Mouse (Mus musculus) spleen, adult 18-20 months (tissue): ENCODE data around the gene Tmem100.
A peak's percentile ranks its signal among the peaks of the same experiment; 100 is the strongest.

ENCODE experiments used
- DNase-seq, 2 experiments: peaks; one replicate each; pipeline ENCODE4 v3.0.0; 2022; ENCODE audit warnings: mixed read lengths in 2 of 2

The Tmem100 gene

DNA sequence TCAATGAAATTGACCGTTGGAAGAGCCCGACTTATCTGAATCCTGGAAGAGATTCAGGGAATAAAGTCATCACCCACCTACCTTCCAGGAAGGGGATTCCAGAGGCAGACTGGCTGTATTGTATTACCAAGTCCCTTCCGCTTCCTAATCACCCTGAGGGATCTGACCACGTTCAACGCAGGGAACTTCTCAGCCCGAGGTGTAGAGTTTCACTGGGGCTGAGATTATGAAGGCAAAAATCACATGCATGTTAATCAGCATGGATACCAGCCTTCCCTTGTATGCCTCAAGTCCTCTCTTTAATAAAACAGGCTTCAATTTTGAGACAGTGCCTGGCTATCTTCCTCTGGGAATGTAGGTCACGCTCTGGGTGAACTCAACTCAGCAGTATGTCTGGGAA lies 14.9 kb upstream of the Tmem100 start:
- DNase-seq: no peak

DNA sequence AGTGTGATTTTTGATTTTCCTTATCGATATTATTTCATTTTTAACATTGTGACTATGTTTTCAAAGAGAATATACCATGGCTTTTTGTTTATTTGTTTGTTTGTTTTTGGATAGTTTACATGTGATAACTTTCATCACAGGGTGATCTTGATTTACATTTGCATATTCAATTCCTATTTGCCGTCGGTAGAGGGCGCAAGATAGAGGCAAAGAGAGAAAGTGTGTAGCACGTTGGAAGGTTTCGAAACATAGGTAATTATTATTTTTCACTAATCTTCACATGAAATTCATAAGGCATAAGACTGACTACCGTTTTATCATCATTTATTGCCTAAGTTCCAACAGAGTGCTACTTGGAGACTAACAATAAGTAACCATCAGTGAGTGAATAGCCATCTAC lies 11.0 kb upstream of the Tmem100 start:
- DNase-seq: peak in 1 of 2 experiments; percentile 24

DNA sequence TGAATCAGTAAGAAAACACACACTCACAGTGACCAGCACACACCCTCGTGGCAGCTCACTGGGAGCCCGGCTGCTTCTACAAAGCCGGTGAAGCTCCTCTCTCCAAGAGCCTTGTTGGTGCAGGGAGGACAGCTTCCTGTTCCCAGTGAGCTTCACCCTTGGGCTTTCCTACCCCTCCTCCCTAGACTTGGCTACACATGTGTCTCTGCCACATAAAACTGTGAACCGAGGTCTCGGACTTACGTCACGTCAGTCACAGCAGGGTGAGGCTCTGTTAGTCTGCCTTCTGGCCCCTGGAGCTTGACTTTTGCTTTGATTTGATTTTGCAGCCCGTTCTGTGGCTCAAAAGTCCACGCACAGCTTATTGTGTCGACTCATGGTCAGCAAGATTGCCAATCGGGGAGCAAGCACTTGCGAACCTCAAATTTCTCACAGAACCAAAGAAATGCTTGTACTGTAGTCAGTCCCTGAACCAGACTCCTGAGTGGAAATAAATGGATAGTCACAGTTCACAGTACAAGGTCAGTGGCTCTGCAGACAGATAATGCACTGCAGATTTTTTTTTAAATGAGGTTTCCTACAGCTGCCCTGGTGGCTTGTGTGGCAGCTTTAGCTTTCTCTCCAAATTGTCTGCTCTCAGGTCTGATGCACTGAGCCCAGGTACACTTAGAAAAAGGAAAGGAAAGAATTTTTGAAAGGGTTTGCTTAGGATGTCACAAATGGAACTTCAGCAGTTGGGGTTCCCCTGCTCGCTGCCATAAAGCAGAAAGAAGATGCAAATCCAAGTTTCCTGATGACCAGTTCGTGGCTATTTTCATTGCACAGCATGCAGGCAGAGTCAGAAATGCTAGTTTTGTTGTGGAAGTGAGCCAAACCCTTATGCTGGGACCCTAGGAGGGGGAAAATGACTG lies 4.0 kb upstream of the Tmem100 start:
- no peak for DNase-seq

GRCm38 (mm10) chr11:90026802-90027174 lies 3.4 kb upstream of the Tmem100 start:
- DNase-seq: no peak

DNA sequence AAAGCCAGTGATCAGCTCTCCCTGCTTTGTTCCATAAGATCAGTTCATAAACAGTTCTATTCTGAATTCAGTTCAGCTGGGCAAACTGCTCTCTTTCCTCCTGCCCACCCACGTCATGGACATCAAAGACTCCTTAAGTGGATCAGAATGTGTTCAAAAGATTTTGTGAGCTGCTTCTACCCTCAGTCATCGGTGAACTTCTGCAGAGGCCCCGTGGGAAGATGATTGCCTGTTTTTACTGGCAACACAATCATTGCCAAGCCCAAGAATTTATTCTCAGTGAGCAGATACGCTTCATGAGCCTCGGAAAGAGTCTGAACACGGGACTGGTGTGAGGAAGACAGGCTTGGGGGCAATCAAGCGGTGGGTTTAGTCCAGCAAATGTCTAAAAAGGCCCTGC lies 2.9 kb upstream of the Tmem100 start:
- DNase-seq: no peak

GRCm38 (mm10) chr11:90028746-90029145 lies 1.4 kb upstream of the Tmem100 start:
- DNase-seq: no peak

DNA sequence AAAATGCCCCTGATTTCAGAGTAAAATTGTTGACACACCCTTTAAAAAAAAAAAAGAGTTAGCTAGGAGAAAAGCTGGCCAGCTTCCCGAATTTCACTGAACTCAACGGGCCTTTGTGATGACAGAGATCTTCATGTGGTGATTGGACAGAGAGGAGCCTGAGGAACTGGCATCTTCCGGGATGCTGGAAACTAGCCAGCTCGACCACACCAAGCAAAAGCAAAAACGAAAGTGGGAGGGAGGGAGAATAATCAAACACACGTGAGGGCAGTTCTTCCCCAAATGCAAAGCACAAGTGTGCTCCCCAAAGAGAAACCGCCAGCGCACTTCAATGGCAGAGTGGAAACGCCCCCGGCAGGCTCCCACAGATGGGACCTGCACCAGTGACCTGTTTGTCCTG lies 794 bp upstream of the Tmem100 start:
- peak in 1 of 2 experiments; percentile 28 for DNase-seq

- DNase-seq: peak in 1 of 2 experiments; percentile 18
Measured at GRCm38 (mm10) chr11:90030557-90030956, 409 bp downstream of the Tmem100 start.

GRCm38 (mm10) chr11:90031076-90031475 lies 928 bp downstream of the Tmem100 start:
- no peak for DNase-seq

DNA sequence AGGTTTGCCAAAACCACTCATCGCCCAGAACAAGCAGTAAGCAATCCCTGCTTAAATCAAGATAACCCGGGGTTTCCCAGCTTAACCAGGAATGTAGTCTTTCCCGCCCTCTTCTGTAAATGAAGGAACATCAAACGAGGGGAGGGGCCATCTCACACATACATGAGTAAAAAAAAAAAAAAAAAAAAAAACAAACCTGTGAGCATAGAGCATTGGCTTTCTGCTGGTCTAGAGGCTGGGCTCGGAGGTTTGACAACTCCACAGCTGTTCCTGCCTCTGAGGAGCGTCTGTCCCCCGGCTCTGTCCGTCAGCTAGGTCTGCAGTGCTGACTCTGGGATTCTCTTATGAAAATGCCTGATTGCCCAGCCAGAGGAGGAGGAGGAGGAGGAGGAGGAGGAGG lies 2.7 kb downstream of the Tmem100 start:
- DNase-seq: no peak

- no peak for DNase-seq
Measured at GRCm38 (mm10) chr11:90033442-90033841, 3.3 kb downstream of the Tmem100 start.

DNA sequence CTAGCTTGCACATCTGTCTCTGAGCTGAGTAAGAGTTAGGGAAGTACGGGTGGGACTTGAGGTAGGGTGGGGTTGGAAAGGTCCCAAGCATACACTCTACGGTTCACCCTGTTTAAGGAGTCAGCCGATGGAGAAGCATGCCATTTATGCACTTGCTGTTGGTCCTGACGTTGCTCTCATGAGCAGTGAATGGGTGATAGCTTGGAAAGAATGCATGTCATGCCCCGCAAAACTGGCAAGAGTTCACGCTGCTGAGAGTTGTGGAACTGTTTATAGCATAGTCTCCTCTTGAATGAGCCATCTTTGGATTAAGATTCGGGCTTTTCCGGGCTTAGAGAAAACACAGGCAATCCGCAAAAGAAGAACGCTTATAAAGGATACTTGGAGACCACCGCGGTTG lies 4.5 kb downstream of the Tmem100 start:
- DNase-seq: no peak

GRCm38 (mm10) chr11:90035532-90035931 lies 5.4 kb downstream of the Tmem100 start:
- no peak for DNase-seq

DNA sequence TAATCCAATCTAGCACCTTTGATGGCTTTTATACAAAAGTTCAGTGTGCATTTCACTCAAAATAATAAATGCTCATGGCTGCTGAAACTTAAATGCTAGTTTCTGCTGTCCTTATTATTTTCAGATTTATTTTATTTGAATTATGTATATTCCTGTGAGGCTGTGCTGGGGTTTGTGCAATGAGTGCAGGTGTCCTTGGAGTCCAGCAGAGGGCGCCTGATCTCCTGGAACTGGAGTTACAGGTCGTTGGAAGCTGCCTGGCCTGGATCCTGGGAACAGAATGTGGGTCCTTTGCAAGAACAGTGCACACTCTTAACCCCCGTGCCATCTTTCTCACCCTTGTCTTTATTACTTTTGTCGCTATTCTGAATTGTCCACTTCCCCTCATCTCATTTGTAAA lies 6.3 kb downstream of the Tmem100 start:
- no peak for DNase-seq

GRCm38 (mm10) chr11:90038022-90038421 lies 7.9 kb downstream of the Tmem100 start:
- DNase-seq: peak in 1 of 2 experiments; percentile 12

GRCm38 (mm10) chr11:90044459-90044858 lies 14.3 kb downstream of the Tmem100 start:
- DNase-seq: no peak

DNA sequence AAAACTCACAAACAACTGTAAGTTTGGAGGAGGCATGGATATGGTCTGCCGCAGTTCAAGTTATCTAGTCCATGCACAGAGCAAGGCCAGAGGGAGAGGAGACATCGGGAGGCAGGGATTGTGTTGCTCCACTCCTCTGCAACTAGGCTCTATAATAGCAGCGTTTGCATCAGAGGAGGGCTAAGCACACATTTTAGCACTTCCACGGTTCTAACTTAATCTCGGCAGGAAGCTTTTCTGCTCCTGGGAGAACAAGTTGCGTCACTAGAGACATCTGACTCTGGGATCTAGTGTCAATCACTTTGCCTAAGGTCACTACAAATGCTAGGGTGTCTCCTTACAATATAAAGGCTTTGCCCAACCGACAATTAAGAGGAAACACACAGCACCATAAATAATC lies 16.1 kb downstream of the Tmem100 start:
- DNase-seq: no peak

DNA sequence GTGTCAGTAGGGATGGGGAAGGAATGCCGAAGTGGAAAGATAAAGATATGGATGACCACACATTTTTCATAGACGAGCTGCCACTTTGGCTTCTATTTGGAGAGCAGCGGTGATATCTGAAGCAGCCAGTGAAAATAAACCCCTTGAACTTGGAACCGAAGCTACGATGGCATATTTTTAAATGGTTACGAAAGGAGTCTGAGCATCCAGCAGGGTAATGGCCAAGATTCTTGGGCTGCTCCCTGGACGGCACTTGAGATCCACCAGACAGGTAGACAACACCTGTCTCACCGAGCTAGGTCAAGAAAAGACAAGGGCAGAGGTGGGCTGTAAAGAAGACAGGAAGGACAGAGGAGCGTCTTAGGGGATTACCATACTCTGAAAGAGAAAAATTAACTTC lies 17.1 kb downstream of the Tmem100 start:
- DNase-seq: no peak

DNA sequence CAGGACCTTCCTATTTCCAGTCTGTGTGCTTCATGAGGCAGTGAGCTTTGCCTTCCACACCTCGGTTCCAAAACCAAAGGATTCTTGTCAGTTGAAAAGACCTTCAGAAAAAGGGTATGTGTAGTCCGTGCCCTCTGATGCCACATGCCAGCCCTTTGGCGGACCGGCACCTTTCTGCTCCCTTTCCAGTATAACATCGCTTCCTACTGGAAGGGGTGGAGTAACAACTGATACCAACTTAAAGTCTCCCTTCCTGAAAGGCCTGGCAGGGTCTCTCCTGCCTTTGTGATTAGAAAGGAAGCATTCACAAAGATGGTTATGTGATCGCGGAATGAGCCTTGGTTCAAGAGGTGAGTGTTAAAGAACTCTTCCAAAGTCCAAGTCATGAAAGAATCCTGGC lies 19.9 kb downstream of the Tmem100 start:
- no peak for DNase-seq

DNA sequence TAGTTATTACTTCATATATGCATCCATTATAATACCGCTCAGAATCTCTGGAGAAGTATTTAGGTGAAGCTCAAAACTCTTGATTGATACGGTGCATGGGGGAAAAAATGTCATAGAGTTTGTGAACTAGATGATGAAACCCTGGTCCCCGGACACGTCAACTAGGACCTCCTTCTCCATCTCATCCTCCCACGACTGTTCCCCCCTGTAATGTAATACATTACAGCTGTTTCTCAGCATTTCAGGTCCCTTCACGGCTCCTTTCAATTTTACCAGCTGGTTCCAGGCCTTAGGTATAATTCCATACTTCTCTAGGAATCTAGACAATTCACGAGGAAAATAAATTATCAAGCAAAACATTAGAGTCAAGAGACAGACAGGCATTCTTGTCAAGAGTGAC lies 22.6 kb downstream of the Tmem100 start:
- DNase-seq: no peak

DNA sequence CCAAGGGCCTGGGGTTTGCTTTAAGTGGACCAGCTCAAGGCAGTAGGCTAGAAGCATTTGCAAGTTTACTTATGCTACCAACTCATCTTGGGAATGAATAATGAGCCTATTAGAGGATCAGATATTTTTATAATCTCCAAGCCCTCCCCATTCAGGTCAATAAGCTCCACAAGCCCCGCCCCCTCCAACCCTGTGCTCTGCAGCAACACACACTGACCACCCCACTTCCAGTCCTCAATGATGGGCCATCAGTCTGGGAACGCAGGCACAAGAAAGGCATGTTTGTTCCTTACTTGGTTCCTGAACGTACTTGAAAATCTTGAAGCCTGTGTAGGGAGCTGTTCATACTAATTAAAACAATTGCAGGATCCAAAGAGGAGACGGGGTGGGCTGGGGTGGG lies 23.7 kb downstream of the Tmem100 start:
- no peak for DNase-seq

- DNase-seq: no peak
Measured at GRCm38 (mm10) chr11:90054401-90054800, 24.3 kb downstream of the Tmem100 start.

GRCm38 (mm10) chr11:90057070-90057469 lies 26.9 kb downstream of the Tmem100 start:
- no peak for DNase-seq

DNA sequence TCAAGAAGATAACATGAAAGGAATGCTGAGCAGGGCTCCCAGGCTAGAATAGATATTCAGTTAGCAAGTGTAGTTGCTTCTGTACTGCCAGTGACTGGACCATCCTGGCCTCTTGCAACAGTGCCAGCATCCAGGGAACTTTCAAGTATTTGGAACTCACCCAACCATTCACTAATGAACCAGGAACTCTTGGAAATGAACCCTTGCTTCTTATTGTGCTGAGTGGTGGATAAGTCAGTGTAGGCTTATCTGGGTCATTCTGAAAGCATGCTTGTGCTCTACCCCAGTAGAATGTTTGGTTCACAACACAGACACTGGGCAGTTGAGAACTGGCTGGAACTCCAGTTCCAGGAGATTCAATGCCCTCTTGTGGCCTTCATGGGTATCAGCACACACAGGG lies 29.1 kb downstream of the Tmem100 start:
- DNase-seq: no peak

GRCm38 (mm10) chr11:90062657-90063056 lies 32.5 kb downstream of the Tmem100 start:
- DNase-seq: no peak
